Mouse (Mus musculus): Measurements from ENCODE around the gene Gm43552. TPM values are rescaled to one million over a fixed set of nuclear protein-coding genes. Genes with fewer than 3 reads are reported as not detected.

Gm43552 gene
- polyA plus RNA-seq (2012; rRNA removed; ENCODE audit: low replicate concordance), result not detected in 2 replicates

DNA sequence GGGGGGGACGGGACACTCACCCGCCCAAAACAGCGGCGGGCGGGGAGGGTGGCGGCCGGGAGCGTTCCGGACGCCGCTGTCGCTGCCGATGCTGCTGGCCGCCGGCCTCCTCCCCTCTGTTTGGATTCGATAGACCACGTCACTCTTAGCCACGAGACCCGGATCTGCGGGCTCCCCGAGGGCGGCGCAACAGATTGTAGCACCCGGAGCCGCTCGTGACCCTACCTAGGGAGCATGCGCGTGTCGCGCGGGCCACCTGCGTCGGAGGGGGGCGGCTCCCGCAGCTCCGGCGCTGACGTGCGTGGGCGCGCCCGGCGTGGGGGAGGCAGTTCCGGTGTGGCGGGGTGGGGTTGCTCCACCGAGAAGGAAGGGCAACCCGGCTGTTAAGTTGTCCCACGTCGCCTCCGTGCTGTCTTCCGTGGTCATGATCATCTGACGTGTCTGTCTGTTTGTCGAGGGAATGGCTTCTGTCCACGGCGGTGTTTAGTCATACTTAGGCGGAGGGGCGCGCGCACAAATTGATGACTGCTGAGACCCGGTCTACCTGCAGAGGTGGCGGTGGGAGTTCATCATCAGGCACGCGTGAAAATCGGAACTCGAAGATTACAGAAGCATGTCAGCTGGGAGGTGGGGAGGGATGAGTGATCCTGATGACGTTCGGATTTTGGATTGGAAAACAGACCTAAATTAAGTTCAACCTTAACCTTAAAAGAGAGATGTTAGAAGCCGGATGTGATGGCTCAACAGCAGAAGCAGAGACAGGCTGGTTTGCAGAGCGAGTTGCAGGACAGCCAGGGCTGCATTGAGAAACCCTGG lies at the start of gene Gm43552:
TSS of gene Gm43552 (minus strand) at position 118 of the 816 bp plus-strand sequence.

DNA sequence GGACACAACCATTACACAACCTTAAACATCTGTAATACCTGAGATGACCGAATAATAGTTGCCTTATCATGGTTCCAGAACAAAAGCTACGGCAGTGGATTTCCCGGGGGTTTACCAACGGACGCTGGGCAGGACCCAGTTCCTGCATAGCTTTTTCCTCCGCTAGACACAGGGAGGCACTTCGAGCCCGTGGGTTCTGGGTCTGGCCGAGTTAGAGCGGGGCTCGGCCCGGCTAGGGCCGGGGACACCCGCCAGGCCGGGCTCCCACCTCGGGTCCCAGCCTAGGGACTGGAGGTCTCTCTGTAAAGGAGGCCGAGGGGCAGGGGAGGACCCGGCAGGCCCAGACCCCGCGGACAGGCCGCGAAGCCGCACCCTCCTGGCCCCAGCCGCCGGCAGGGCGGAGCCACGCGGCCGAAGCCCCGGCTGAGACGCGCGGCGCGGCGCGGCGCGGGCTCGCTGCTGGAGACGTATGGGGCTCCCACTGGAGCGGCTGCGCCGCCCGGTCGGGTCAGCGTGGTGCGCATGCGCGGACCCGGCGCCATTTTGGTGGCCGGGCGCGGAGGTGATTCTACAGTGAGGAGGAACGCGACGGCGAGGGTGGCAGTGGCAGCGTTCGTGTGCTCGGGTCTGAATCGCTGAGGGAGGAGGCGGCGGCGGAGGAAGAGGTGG lies 44.3 kb upstream of the Gm43552 start, which contains the start of the genes Smim14 and Ube2k:
TSS of gene Smim14 (minus strand) at position 434 of the 669 bp plus-strand sequence.
TSS of gene Ube2k (plus strand) at position 483 of the 669 bp plus-strand sequence.

DNA sequence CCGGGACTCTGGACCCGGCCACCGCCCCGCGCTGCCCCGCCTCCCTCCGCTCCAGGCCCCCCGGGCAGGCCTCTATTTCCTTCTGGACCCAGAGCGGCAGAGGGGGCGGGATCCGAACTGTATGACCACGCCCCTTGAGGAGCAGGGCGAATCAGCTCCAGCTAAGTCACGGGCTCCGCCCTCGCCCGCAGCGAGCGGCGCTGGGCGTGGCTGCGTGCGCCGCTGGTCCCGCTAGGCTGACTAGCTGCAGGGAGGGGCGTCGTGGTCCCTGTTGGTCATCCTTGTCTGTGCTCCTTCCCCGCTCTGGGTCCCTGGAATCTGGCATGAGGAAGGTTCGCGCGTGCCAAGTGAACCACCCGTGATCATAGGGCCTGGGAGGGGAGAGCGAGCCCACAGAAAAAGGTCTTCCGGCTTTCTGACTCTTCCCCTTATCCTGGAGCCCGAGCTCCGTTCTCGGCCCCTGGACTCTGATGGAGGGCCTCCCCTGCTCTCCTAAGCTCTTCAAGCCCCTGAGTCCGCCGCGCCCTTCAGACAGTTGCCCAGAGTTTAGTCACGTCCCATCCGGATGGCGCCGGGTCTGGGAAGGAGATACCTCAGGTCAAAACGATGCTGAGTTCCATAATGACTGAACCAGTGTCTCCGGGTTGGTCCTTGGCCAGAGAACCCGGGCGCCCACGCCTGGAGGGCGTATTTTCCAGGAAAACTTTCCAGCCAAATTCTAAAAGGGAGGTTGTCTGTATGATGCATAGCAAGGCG lies 56.6 kb downstream of the Gm43552 start, which contains the start of gene Ugdh:
TSS of gene Ugdh (minus strand) at position 144 of the 756 bp plus-strand sequence.

DNA sequence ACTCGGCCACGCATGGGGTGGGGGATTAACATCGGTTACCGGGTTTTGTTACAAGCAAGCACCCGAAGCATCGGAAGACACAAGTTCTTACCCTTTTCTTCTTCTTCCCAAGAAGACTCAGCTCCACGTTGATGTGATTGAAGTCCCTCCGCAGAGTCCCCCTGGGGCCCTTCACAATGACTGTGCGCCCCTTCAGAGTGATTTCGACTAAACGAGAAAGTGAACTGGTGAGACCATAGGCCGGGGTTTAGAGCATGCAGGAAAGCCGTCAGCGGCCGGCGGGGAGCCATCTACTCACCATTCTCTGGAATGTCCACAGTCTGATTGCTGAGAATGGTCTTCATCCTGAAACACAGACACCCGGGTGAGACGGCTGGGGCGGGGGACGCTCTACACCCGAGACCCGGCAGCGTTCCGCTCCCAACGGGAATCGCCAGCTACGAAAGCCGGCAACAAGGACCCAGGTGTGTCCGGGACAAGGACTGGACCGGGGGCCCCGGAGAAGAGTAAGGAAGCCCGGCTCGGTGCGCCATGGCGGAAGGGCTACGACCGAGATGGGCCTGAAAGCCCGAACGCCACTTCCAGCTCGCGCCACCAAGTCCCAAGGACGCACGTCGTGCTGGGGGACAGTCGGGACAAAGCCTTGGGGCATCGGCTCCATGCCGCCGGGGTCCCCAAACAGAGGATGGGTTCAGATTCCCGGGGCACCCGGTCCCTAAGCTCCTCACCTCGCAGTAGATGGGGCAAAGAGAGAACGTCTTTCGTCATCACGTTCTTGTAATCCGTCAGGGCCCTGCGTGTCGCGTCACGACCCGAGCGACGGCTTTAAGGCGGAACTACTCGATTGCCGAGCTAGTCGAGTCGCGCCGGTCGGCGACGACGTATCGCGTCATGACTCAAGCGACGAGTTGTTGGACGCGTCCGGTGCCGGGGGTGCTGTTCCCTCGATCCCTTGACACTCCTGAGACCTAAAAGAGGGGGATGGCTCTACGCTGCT lies 101.7 kb downstream of the Gm43552 start, which contains the start of the genes Rpl9 and Lias:
TSS of gene Rpl9 (minus strand) at position 797 of the 997 bp plus-strand sequence.
TSS of gene Lias (plus strand) at position 850 of the 997 bp plus-strand sequence.

Other genes with a start within 250 kb of the Gm43552 start
- gene Rfc1, start 157.2 kb downstream of the Gm43552 start, polyA plus RNA-seq (2012; rRNA removed; ENCODE audit: low replicate concordance), result 10.0 and 14.3 TPM in 2 replicates
- 22.1 and 26.4 TPM in 2 replicates for gene Klb, start 144.5 kb downstream of the Gm43552 start, polyA plus RNA-seq (2012; rRNA removed; ENCODE audit: low replicate concordance)
- 149 and 322 TPM in 2 replicates for gene Rpl9, start 101.4 kb downstream of the Gm43552 start, polyA plus RNA-seq (2012; rRNA removed; ENCODE audit: low replicate concordance)
- gene Lias, start 101.3 kb downstream of the Gm43552 start, polyA plus RNA-seq (2012; rRNA removed; ENCODE audit: low replicate concordance), result 8.1 and 16.4 TPM in 2 replicates
- gene Ugdh, start 56.9 kb downstream of the Gm43552 start, polyA plus RNA-seq (2012; rRNA removed; ENCODE audit: low replicate concordance), result 11.1 and 20.9 TPM in 2 replicates
- 125 and 133 TPM in 2 replicates for gene Smim14, start 44.4 kb upstream of the Gm43552 start, polyA plus RNA-seq (2012; rRNA removed; ENCODE audit: low replicate concordance)
- 10.1 and 21.4 TPM in 2 replicates for gene Ube2k, start 44.4 kb upstream of the Gm43552 start, polyA plus RNA-seq (2012; rRNA removed; ENCODE audit: low replicate concordance)
- 9.2 and 25.1 TPM in 2 replicates for gene Pds5a, start 205.4 kb upstream of the Gm43552 start, polyA plus RNA-seq (2012; rRNA removed; ENCODE audit: low replicate concordance)